Mouse (Mus musculus): ENCODE measurements around the gene Arl6ip4. TPM values are rescaled to one million over a fixed set of nuclear protein-coding genes. Genes with fewer than 3 reads are reported as not detected.

Arl6ip4 gene
- polyA plus RNA-seq (2015; fragmentation: Nextera tagmentation; extraction: Ambion mirVana), result 132 and 146 TPM in 2 replicates

DNA sequence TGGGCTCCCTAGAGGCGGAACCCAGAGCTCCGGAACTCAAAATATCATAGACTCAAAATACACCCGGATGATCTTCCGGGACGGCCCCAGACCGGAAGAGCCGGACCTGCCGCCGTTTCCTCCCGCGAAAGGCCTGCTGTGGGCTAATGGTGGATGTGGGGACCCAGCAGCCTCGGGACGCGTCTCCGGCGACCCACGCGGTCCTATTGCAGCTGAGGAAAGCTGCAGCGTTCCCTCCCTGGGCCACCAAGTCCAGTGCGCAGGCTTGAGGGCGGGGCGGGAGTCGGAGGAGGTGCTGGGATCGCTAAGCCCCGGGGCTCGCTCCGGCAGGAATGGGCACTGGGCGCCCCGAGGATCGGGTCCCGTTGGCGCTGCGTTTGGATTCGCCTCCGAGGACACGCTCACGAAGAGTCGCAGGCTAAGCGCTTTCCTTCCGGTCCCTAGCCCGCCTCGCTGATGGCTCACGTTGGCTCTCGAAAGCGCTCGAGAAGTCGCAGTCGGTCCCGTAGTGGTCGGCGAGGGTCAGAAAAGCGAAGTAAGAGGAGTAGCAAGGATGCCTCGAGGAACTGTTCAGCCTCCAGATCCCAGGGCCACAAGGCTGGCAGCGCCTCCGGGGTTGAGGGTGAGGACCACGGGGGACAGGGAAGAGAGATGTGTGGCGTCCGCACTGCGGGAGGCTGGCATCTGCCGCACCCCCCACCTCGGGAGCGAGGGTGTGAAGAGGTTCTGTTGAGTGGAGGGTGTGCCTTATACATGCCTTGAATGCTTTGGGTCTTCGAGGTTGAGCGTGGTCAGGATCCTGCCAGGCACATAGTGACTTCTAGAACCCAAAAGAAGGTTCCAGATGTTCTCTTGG, at the start of gene Arl6ip4:
Gene Arl6ip4, plus strand, starts transcription at position 100 of the 856 bp plus-strand sequence.
- DNase-seq (ENCODE audit: low spot score), result peak; percentile 77

DNA sequence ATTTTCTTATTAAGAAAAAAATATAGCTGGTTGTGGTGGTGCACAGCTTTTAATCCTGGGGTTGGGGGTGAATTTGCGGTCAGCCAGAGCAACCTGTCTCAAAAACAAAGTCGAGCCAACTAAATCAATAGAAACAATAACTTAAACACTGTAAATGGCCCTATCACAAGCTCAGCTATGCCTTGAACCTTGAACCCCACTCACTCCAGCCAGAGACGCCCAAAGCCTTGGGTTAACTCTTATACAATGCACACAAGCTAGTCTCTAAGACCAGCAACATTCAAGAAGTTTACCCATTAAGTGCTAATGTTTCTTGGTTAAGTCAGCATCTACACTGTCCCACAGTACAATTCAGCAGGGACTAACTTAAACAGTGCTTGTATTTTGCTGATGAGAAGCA, 46.2 kb upstream of the Arl6ip4 start:
- no peak for DNase-seq (ENCODE audit: low spot score)

DNA sequence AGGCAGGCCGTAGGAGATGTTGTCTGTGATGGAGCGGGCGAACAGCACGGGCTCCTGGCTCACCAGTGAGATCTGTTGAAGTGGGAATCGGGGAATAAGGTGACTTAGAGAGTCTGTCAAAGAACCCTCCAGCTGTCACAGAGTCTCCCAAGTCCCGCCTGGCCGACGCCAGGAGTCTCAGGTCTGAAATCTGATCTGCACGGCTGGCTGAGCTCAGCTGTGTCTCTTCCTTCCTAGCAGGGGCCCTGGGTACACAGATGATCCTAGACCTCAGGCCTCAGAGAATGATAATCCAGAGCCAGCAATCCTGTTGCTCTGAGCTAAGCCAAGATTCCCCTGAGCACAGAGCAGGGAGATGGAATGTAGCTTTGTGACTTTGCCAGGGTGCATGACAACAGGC, 42.2 kb upstream of the Arl6ip4 start:
- DNase-seq (ENCODE audit: low spot score), result no peak

DNA sequence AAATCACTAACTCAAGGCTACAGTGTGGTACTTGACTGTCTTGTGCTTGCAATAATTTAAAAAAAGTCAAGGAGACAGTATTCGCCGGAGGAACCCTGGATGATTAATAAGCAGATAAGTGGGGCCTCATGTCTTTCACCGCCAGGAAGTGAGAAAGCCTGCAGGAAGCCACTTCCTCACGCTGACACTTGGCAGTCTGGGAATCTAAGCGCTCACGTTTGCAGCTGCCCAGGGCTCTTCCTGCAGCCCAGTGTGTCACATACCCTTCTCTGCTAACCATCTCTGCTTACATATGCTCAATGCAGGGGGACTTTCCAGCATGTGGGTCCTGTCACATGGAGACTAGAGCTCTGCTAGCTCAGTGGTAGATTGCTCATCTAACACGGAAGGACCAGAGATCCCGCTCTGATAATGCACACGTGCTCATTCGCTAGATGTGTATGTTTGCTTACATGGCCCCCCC, 41.0 kb upstream of the Arl6ip4 start:
- peak; percentile 73 for DNase-seq (ENCODE audit: low spot score)

DNA sequence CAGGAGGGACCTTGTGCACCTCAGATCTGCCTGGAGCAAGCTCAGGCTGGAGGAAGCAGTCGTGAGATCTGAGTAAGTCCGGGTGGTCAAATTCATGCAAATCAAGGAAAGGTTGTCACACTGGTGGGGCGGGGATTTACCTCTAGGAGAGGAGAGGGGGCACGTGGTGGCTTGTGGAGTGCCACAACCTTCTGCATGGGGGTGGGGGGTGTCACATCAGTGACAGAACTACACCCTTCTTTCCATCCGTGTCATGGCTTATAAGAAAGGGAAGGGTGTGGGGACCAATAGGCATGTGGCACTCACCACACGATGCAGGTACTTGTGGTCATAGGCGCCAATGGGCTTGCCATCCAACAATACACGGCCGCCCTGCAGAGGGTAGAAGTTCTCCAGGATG, 40.2 kb upstream of the Arl6ip4 start:
- peak; percentile 53 for DNase-seq (ENCODE audit: low spot score)

DNA sequence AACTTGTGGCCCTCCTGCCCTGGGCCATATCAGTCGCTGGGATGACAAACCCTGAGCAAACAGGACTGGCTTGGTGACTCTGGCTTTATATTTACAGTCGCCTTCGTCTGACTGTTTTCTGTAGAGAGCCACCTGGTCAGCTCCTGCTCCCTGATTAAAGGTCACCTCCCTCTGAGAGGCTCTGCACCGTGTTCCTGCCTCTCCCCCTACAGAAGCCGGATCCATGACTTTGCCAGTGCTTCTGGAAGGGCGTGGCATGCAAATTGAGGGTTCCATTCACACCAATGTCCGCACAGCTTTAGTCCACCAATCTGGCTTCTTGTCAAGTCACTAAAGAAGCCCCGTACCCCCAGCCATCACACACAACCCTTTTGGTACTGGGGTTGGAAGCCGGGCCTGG, 39.3 kb upstream of the Arl6ip4 start:
- DNase-seq (ENCODE audit: low spot score), result peak; percentile 20

DNA sequence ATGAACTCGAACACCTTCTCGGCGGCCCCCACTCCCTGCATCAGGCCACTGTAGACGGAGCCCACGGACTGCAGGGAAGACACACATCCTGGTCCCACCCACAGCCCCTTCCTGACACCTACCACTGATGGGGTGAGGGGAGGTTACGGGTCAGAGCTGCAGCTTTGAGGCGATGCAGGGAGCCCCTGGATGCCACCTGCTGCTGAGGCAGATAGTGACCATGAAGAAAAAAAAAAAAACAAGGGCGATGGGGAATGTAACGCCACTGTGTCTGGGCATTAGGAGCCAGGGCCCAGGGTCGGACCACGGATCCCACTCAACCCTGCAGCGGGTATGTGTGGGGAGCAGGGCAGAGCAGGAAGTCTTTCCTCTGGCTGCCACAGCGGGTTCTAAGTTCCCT, 38.6 kb upstream of the Arl6ip4 start:
- DNase-seq (ENCODE audit: low spot score), result peak; percentile 29

DNA sequence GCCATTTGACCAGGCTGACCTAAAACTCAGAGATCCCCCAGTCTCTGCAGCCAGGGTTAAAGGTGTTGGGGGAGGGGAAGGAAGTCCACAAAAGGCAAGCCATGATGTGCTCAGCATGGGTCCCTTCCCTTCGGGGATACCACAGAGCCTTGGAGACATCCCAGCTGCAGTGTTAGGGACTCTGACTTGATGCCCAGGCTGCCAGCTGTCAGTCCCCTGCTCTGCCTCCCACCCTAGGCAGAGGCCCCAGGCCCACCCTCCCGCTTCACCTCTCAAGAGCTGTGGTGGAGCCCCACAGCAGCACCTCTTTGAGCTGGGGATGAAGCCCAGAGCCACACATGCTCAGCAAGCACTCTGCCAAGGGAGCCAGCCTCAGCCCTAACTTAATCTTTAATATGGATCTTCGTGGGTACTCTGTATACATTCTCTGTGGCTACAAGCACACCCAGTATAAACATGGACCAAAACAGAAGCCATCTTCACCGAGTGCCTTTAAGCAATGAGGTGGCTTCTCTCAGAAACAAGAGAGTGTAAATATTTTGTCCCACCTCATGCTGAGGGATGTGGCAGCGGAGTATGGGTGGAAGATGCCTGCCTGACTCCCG, 37.9 kb upstream of the Arl6ip4 start:
- DNase-seq (ENCODE audit: low spot score), result peak; percentile 48

DNA sequence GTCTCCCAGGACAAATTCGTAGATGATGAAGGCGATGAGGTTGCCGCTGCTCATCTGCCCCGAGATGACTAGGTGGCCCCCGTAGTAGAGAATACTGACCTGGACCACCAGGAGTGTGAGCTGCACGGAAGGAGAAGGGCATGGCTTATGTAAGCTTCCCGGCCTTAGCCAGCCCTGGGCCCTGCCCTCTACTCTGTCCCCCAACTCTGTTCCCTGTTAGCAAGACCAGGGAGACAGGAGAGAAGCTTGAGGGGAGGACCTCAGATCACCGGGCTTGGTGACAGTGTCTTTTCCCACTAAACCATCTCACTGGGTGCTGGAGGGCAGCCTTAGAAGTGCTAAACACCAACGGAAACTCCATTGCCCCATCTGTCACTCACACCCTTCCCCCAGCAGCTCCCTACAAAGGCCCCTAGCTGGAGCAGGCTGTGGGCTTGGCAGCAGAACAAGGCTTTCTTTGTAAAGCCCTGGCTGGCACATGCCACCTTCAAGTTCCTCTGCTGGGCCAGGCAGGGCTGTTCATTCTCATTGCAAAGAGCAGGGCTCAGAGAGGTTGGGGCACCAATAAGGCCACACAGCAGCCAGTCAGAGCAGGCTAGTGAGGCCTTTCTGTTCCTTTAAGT, 37.0 kb upstream of the Arl6ip4 start:
- peak; percentile 80 for DNase-seq (ENCODE audit: low spot score)

DNA sequence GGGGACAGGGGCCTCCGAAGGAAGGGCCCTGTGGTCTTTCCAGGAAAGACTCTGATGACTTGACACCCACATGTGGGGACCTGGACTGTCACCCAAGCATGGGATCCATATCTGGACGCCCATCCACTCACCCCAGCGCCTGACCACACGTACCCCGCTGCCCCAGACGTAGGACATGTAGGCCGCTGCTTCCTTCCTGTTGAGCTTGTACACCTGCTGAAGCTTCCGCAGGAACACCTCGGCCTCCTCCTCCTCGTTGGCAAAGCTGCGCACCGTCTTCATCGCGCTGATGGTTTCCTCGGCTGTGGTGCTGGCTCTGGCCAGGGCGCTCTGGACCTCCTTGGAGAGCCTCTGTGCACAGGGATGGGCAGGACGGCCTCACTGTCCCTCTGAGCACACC, 36.0 kb upstream of the Arl6ip4 start:
- DNase-seq (ENCODE audit: low spot score), result peak; percentile 71

DNA sequence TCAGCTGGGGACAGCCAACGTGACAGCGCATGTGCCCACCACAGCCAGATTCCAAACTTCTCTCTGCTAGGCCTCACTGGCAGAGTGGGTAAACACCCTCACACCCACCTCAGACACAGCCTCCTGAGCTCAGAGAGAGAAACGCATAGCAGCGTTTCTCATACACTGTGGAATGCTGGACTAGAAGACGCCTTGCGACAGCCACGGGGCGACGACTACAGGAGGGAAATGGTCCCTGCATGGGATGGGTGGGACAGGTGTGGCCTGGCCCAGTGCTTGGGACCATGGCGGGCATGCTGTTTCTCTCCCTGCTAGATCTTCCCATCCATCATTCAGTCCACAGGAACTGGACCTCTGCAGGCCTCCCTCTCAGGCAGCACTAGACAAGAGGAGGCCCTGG, 33.4 kb upstream of the Arl6ip4 start:
- no peak for DNase-seq (ENCODE audit: low spot score)

DNA sequence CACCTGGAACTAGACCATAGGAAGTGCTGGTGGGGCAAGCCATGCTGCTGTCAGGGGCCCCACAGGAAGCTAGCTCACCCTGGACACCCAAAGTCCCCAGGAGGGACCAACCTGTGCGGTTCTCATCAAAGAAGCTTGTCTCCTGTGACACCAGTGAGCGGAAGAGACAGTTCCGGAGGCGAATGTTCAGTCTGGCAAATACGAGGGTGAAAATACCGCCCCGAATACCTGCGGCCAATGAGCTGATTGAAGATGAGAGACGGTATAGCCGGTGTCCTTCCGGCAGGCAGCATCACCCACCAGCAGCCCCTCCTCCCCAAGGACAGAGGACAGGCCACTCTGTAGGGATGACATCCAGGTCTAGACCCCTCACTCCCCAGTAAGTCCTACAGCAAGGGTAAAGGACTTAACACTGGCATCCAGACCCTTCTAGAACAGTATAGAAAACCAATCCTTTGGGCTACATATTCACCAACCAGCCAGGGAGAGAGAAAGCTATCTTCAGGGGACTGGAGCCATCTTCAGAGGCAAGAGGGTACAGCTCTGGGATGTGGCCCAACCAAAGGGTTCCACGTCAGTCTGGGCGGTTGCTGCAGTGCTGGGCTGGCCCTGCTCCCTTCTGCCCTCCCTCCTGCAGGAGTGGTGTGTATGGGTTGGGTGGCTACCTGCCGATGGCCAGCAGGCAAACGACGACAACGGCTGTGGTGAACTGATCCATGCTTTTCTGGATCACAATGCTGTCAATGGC, 32.8 kb upstream of the Arl6ip4 start:
- DNase-seq (ENCODE audit: low spot score), result peak; percentile 28

DNA sequence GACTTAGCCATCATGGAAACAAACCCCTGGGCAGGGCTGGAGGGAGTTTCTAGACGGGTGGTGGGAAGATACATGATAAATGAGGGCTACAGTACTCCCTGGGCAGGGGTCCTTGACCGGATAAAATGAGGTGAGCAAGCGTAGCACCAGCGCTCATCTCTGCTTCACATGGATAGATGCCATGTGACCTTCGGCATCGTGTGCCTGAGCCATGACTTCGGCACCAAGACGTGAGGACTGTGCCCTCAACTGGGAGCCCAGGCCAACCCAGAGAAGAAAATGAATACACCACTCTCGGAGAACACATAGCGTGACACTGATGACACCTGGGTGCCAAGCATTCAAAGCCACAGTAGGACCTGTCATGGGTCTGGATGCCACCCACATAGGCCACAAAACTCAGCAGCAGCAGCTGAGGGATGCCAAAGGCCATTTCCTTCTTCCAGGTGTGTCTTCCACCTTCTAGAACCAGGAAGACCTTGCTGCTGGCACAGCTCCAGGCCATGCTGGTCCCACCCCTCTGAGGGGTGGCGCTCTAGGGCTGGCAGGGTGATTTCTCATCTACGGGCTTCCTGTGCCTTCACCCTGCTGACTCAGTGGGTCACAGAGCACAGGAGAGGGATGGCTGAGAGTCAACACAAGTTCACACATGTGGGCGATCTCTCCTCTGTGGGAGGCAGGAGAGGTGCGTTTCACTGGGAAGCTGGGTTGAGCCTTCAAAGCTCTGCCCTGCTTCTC, 31.9 kb upstream of the Arl6ip4 start:
- peak; percentile 53 for DNase-seq (ENCODE audit: low spot score)

DNA sequence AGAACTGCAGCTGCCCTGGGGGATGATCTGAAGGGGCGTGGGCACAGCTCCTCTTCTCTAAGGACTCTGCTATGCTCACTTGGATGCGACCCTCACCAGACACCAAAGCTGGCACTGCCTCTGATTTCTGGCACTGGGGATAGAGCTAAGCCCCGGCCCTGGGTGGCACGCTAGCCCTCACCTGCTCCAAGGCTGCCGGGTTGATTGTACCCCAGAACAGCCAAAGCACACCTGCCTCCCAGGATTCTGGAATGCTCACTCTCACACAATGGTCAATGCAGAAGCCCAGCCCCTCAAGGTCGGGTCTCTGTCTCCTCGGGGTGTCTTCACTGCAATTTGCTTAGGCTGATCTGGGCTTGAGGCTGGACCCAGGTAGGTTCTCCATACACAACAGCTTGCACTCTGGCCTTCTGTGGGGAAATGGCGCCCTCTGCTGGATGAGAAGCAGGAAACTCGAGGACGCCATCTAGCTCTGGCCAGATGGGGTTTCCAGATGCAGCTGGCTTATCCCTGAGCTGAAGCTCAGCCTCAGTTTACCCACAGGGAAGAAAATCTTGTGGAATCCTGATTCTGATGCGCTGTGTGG, 31.2 kb upstream of the Arl6ip4 start:
- peak; percentile 87 for DNase-seq (ENCODE audit: low spot score)

DNA sequence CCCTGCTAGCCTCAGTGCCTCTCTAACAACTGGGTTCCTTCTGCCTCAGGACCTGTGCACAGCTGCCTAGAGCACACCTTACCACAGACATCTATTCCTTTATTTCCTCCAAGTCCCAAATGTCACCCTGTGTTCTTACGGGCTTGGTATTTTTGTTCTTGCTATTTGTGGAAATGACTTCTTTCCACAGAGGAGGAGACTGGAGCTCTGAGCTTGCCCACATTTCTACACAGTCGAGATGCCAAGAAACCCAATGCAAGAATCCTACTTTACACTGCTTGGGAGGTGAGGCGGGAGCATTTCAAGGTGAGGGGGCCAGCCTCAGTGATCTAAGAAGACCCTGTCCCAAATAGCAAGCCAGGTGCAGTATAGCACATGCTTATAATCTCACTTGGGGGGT, 30.4 kb upstream of the Arl6ip4 start:
- DNase-seq (ENCODE audit: low spot score), result no peak

DNA sequence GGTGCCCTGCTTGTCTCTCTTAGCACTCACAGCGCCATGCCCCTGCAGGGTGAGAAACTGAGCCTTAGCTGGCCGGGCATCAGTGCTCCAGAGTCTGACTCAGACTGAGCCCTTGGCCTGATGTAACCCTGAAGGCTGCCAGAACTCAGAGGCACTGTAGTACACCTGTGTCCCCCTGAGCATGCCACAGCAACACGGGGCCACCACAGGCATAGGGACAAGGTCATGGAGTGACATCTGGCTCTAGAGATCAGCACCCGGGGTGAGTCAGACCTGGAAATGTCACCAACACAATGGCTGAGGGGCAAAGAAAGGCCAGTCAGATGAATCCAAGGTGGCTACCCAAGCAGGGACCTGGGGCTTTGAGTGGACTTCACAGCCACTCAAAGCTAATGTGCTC, 29.0 kb upstream of the Arl6ip4 start:
- DNase-seq (ENCODE audit: low spot score), result no peak

DNA sequence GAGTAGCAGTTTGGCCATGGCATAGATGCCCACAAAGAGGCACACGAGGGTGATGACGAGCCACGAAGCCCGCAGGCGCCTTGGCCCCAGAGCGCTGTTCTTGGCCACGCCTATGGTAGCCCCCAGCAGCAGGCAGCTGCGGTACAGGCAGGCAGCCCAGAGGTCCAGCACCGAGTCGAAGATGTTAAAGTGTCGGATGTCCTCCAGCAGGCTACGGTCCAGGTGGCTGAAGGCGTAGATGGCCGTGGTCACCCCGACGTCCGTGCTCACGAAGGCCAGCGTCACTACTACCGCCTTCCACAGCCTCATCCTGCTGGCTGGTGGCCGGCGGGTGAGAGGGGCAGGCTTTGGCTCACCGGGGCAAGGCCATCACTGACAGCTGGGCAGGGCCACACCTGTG, 26.0 kb upstream of the Arl6ip4 start:
- DNase-seq (ENCODE audit: low spot score), result no peak

DNA sequence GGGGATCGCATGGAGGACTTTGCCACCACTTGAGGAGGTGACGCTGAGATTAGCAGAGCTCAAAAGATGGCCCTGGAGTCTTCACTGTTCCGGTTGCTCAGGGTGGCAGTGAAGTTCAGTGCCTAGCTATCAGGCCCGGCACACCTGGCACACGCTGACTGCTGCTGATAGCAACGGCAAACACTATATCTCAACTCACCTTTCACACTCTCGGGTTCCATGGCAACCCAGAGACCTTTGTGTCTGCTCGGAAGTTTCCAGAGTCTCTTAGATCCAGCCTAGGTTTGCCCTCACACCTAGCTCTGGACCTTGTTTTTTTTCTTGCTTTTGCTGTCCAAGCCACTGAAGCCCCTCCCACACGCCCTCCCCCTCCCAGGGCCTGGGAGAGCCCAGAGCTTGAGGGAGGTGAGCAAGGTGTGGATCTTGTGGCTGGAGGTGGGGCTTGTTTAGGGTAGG, 23.9 kb upstream of the Arl6ip4 start:
- no peak for DNase-seq (ENCODE audit: low spot score)

DNA sequence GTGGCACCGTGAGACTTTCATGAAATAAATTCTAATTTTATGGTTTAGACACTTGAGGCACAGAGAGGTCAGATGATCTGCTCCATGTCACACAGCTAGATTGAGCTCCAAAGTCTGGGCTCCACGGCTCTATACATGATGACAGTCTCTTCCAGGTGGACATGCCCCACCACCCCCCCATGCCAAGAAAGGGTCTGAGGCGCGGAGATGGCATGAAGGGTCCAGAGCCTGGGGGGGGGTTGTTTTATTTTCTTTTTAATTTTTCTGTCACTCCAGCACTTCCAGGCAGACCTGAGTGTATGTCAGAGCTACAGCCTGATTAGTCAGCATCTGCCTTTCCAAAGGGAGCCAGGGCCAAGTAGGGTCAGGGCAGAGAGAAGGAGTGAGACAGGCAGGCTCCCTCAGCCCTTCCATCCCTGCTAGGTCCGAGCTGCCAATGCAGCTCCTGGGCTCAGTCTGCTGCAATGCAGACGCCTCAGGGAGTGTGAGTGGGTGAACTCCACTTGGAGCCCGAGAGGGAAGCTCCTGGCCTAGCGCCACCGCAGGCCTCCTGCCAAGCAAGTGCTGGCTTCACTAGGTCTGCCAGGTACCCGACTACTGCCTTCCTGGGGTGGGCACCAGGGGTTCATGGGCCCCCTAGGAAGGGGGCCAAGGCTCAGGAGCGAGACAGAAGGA, 22.6 kb upstream of the Arl6ip4 start:
- no peak for DNase-seq (ENCODE audit: low spot score)

Data from thymus, postnatal 0 days (tissue).